Mouse (Mus musculus) brown adipose tissue, adult 24 weeks (tissue): ENCODE measurements around the gene Smarca5. TPM values are rescaled to one million over a fixed set of nuclear protein-coding genes. Genes with fewer than 3 reads are reported as not detected.
A peak's percentile ranks its signal among the peaks of the same experiment; 100 is the strongest.
"Not testable (repeated sequence)": the region's sequence is repeated elsewhere in the genome, so short reads cannot be mapped to it uniquely, and the experiment has no call there.

Experiments
- H3K27ac ChIP-seq: fragments of 200-500 bp; replicated peaks from 2 replicates; pipeline ENCODE4 v1.5.1; 2012; ENCODE audit warnings: low read depth, mild to moderate bottlenecking, low read length
- H3K4me1 ChIP-seq: fragments of 200-500 bp; 2 replicates; pipeline ENCODE4 v1.6.1; 2012; ENCODE audit warnings: low read length, mixed read lengths; ENCODE audit not compliant: control insufficient read depth, insufficient read depth, insufficient read length
- H3K4me3 ChIP-seq: fragments of 200-500 bp; 2 replicates; pipeline ENCODE4 v1.5.1; 2012; ENCODE audit warnings: low read depth, mild to moderate bottlenecking, low read length, moderate library complexity; ENCODE audit not compliant: insufficient read depth
- polyA plus RNA-seq: library from polyadenylated mRNA; stranded (reverse); fragments of >200 nt; gene quantifications from 2 replicates; pipeline ENCODE4 v1.2.4, GENCODE M21; 2012; ENCODE audit not compliant: missing spikeins, insufficient read depth, insufficient read length

The Smarca5 gene
- polyA plus RNA-seq = 19.9 and 24.5 TPM in 2 replicates

DNA sequence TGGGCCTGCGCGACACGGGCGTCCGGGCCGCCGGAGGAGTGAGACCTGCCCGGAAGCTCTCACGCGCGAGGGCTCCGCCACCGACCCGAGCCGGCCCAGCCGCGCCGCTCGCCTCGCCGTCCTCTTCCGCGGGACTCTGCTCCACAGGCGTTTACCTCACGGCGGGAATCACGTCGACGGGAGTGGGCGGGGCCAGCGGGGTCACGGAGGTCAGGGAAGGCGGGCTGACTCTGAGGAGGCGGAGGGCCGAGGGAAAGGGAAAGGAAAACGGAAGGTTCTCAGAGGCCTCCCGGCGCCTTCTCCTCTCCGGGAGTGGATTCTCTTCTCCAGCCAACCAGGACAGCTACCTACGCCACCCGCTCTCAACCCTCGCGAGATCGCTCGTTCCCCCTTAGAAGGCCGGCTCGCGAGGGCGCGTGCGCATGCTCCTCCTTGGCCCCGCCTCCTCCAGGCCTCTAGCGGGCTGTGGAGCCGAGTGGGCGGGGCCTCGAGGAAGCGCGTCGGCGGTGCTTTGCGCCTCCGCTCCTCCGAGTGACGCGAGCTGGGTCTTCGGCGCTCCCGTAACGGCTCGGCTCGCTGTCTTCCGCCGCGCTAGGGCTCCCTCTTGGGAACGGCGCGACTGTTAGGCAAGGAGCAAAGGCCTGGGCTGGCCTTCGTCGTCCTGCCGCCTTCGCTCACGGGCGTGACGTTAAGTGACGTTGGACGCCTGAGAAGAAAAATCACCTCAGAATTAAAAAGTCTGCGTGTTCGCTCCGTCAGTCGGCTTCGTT is at the start of gene Smarca5:
Smarca5 (minus strand) TSS at position 343 of the 770 bp plus-strand sequence.
- Histone ChIP-seq H3K27ac (peak within 1 kb of the TSS; percentile 94), H3K4me3 (peak within 1 kb of the TSS; percentile 99)
- H3K4me1 ChIP-seq = not testable (repeated sequence)

DNA sequence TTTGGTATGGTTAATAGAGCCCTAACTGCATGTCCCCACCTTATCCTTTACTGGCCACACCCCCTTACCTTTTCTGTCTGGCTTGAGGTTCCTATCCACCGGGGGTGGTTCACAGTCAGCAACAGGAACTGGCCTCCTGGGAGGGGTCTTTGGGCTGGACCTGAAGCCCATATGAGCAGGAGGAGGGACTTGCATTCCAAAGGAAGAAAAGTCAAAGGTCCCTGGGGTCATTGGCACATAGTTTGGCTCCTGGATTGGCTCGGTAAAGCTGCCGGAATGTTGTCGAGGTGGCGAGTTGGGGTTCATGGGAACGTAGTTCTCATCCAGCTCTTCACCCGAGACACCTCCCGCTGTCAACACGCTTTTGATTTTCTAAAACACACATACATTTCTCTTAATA is 45.3 kb upstream of the Smarca5 start:
- Histone ChIP-seq H3K27ac (no peak overlapping the region), H3K4me3 (no peak overlapping the region), H3K4me1 (no peaks in the 10 kb centered on the region)

GRCm38 (mm10) chr8:80783271-80783670 is 44.0 kb upstream of the Smarca5 start:
- H3K27ac ChIP-seq = no peak overlapping the region
- H3K4me1 ChIP-seq = no peaks in the 10 kb centered on the region
- no peak overlapping the region for H3K4me3 ChIP-seq

- Histone ChIP-seq H3K27ac (no peak overlapping the region), H3K4me3 (no peak overlapping the region), H3K4me1 (peaks cover 6% of the 10 kb centered on the region)
Measured at GRCm38 (mm10) chr8:80781338-80781737, 42.0 kb upstream of the Smarca5 start.

- H3K4me3 ChIP-seq = no peak overlapping the region
- H3K27ac ChIP-seq = no peak overlapping the region
- peaks cover 6% of the 10 kb centered on the region for H3K4me1 ChIP-seq
Measured at GRCm38 (mm10) chr8:80780271-80780670, 41.0 kb upstream of the Smarca5 start.

DNA sequence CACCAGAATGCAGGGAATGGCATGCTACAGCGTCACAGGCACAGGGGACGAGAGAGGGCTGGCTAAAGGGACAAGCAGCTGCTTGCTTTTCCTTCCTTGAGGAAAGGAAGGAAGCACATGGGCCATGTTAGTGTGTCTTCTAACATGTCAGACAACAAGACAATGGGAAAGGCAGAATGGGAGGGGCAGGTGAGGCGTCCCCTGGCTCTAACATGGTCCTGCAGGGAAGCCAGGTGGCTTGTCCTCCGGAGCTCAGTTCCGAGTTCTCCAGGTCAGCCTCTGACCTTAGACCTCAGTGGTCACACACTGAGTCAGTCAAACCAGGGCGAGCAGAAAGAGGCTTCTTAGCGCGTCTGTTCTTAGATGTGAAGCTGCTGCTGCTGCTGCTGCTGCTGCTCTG is 37.1 kb upstream of the Smarca5 start:
- H3K4me1 ChIP-seq = peaks cover 6% of the 10 kb centered on the region
- H3K27ac ChIP-seq = no peak overlapping the region
- H3K4me3 ChIP-seq = no peak overlapping the region

- H3K27ac ChIP-seq = 0 out of 2 replicates have a peak overlapping the region, but pooled peaks have one; percentile 16
- peaks cover 3% of the 10 kb centered on the region for H3K4me1 ChIP-seq
- H3K4me3 ChIP-seq = no peak overlapping the region
Measured at GRCm38 (mm10) chr8:80772732-80773460, 33.6 kb upstream of the Smarca5 start.

- Histone ChIP-seq H3K27ac (no peak overlapping the region), H3K4me3 (no peak overlapping the region), H3K4me1 (no peaks in the 10 kb centered on the region)
Measured at GRCm38 (mm10) chr8:80768451-80768850, 29.2 kb upstream of the Smarca5 start.

- no peak overlapping the region for H3K27ac ChIP-seq
- no peak overlapping the region for H3K4me3 ChIP-seq
- no peaks in the 10 kb centered on the region for H3K4me1 ChIP-seq
Measured at GRCm38 (mm10) chr8:80753017-80753715, 13.9 kb upstream of the Smarca5 start.

GRCm38 (mm10) chr8:80752429-80752828 is 13.1 kb upstream of the Smarca5 start:
- no peaks in the 10 kb centered on the region for H3K4me1 ChIP-seq
- H3K4me3 ChIP-seq = no peak overlapping the region
- H3K27ac ChIP-seq = no peak overlapping the region

DNA sequence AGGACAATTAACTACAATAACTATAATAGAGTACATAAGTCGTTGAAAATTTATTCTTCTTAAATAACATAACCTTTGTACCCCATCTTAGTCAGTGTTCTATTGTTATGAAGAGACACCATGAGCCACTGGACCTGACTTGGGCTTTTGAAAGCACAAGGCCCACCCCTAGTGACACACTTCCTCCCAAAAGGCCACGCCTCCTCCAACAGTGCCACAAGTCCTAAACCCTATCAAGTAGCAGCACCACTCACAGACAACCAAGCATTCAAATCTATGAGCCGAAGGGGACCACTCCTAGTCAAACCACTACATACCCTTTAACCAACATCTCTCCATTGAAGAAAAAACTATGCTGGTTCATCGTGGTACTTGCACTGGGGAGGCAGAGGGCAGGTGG is 9.8 kb upstream of the Smarca5 start:
- Histone ChIP-seq H3K27ac (no peak overlapping the region), H3K4me3 (no peak overlapping the region), H3K4me1 (no peaks in the 10 kb centered on the region)

DNA sequence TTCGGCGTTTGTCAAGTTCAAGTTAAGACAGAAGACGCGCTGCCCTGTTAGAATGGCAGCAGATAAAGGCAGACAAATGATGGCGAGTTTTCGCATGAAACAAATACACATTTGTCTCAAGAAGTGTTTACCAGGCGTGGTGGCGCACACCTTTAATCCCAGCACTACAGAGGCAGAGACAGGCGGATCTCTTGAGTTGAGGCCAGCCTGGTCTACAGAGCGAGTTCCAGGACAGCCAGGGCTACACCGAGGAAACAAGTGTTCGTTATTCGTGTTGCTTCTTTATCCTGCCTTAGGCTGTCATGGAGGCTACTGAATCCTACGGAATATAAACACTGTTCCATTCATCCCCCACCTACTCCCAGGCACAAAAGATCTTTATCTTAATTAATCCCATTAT is 635 bp upstream of the Smarca5 start:
- H3K27ac ChIP-seq = peak overlapping the region; percentile 94
- H3K4me3 ChIP-seq = peak overlapping the region; percentile 68
- H3K4me1 ChIP-seq = peaks cover 6% of the 10 kb centered on the region

- Histone ChIP-seq H3K27ac (peak overlapping the region; percentile 85), H3K4me1 (peaks cover 6% of the 10 kb centered on the region), H3K4me3 (peak overlapping the region; percentile 99)
Measured at GRCm38 (mm10) chr8:80738388-80739154, 726 bp downstream of the Smarca5 start.

GRCm38 (mm10) chr8:80738046-80738387 is 1.3 kb downstream of the Smarca5 start:
- Histone ChIP-seq H3K27ac (peak overlapping the region; percentile 85; the same call in 1 of the 2 replicates), H3K4me3 (peak overlapping the region; percentile 99), H3K4me1 (peaks cover 6% of the 10 kb centered on the region)

- Histone ChIP-seq H3K4me3 (no peak overlapping the region), H3K4me1 (no peaks in the 10 kb centered on the region), H3K27ac (no peak overlapping the region)
Measured at GRCm38 (mm10) chr8:80732326-80732725, 7.0 kb downstream of the Smarca5 start.
